Comparison of ENCODE assay signal across 8 mouse cellular contexts in the genomic region with DNA sequence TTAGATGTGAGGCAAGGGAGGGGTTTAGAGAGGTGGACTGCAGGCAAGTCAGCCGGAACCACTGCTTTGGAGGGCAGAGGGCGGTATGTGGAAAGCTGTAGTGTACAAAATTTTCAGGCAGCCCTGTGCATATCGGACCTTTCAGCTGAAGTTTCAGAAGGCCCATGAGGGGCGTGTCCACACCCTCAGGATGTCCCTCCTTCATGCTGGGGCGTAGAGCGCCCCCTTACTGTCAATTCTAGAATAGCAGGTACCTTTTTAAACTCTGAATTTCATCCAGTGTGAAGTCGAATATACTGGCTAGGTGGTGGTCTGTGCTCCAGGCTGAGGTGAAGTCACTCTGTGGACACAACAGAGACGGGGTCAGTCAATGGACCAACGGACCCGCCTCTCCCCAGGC. TPM values are rescaled to one million over a fixed set of nuclear protein-coding genes. Genes with fewer than 3 reads are reported as not detected.
DNase-seq lines count a peak whose midpoint lies in the region; ATAC-seq and TF ChIP-seq lines count a peak whose summit lies in the region.

No protein-coding gene starts in this region.

- no peak for ATAC-seq in cerebellum, adult (ENCODE audit: insufficient number of reproducible peaks, low FRiP score, low TSS enrichment)

- peak; percentile 25; the same call in 1 of the 2 replicates for TF ChIP-seq CTCF in cortical plate, adult 2 months (IDR thresholded peaks at IDR 0.05; ENCODE audit: extremely low read depth, insufficient read depth, low read length)

- no peak for TF ChIP-seq POLR2A in cortical plate, adult 2 months (IDR thresholded peaks at IDR 0.05; ENCODE audit: extremely low read depth, insufficient read depth, low read length)

- 22% methylated on average over 10 of the region's 10 CpGs for WGBS in forebrain, embryonic 10.5 days

- no peak overlapping the region for H3K4me3 ChIP-seq in cortical plate, adult 2 months (ENCODE audit: insufficient read depth, low read length)
- no peak overlapping the region for H3K4me3 ChIP-seq in forebrain, embryonic 10.5 days

- H3K27ac ChIP-seq in cortical plate, adult 2 months (ENCODE audit: insufficient read depth, low read length): no peak overlapping the region
- H3K27ac ChIP-seq in forebrain, embryonic 10.5 days: no peak overlapping the region

- DNase-seq in cerebellum, adult 9-11 months: peak; percentile 44
- peak; percentile 29 to 45 for DNase-seq in CD8-positive naive resting alpha-beta T cell, adult 2 months (ENCODE audit: low read depth in 2 of 2, low spot score in 2 of 2)
- peak; percentile 73 for DNase-seq in kidney, postnatal 10 days
- DNase-seq in mesoderm, embryonic 11.5 days (ENCODE audit: low read depth, low spot score): peak; percentile 66
- no peak for DNase-seq in left cerebral cortex, postnatal 4 days
- no peak for DNase-seq in forebrain, embryonic 10.5 days (ENCODE audit: extremely low spot score, low spot score)

- H3K36me3 ChIP-seq in forebrain, embryonic 10.5 days (replicated peaks): peaks cover 3% of the 10 kb centered on the region; the same call in 1 of the 2 replicates

- H3K4me1 ChIP-seq in cortical plate, adult 2 months (ENCODE audit: control insufficient read depth, insufficient read depth, low read length): no peaks in the 10 kb centered on the region
- H3K4me1 ChIP-seq in forebrain, embryonic 10.5 days: peaks cover 6% of the 10 kb centered on the region

- no peaks in the 10 kb centered on the region for H3K9me3 ChIP-seq in forebrain, embryonic 10.5 days

- intact Hi-C loops in left cerebral cortex, postnatal 4 days (cut with DNase I): no loop called here

- 0 out of 2 replicates have a peak, but pooled peaks cover 5% of the 10 kb centered on the region for H3K27me3 ChIP-seq in forebrain, embryonic 10.5 days (ENCODE audit: poor library complexity, severe bottlenecking)

RNA-seq across cellular contexts. Expression of a gene that starts 16.0 kb away (rescaled TPM):
- 0.95 and 0.98 TPM in 2 replicates for polyA plus RNA-seq in cortical plate, adult 2 months (2012; rRNA removed)
- total RNA-seq in left cerebral cortex, postnatal 4 days (2021): 1 to 10 TPM; 2.3 to 4.5 TPM
- 2.7 and 3.0 TPM in 2 replicates for polyA plus RNA-seq in forebrain, embryonic 10.5 days (2016; fragmentation: Nextera tagmentation; extraction: Ambion mirVana)

RNA-seq across cellular contexts. Expression of a gene that starts 23.1 kb away (rescaled TPM):
- 41.7 and 43.9 TPM in 2 replicates for polyA plus RNA-seq in cortical plate, adult 2 months (2012; rRNA removed)
- total RNA-seq in left cerebral cortex, postnatal 4 days (2021): 10 to 100 TPM; 38.2 to 45.8 TPM
- polyA plus RNA-seq in forebrain, embryonic 10.5 days (2016; fragmentation: Nextera tagmentation; extraction: Ambion mirVana): 127 and 135 TPM in 2 replicates

RNA-seq across cellular contexts. Expression of a gene that starts 23.6 kb away (rescaled TPM):
- polyA plus RNA-seq in cortical plate, adult 2 months (2012; rRNA removed): 0.52 and 0.62 TPM in 2 replicates
- total RNA-seq in left cerebral cortex, postnatal 4 days (2021): under 1 TPM; 0.20 to 0.52 TPM
- 0.06 and 0.26 TPM in 2 replicates for polyA plus RNA-seq in forebrain, embryonic 10.5 days (2016; fragmentation: Nextera tagmentation; extraction: Ambion mirVana)

Comparison
In these comparisons a context has a peak if more than half of its experiments do, and no peak if none do; other contexts are left out.
1. DNase-seq: peak in cerebellum, adult 9-11 months (single experiment), CD8-positive naive resting alpha-beta T cell, adult 2 months (2 of 2), kidney, postnatal 10 days (single experiment) and mesoderm, embryonic 11.5 days (single experiment); none in left cerebral cortex, postnatal 4 days (single experiment) and forebrain, embryonic 10.5 days (single experiment).